Mouse (Mus musculus) E14TG2a.4 (cell line): ENCODE measurements around the gene Gprc5c.
A peak's percentile ranks its signal among the peaks of the same experiment; 100 is the strongest.

ENCODE experiments used
- H3K27me3 ChIP-seq: 2 replicates; pipeline ENCODE4 v1.6.1; 2014; ENCODE audit warnings: low read length, control low read depth; ENCODE audit not compliant: insufficient read depth
- H3K36me3 ChIP-seq: 2 replicates; pipeline ENCODE4 v1.6.1; 2014; ENCODE audit warnings: low read length, control low read depth; ENCODE audit not compliant: insufficient read depth
- H3K4me1 ChIP-seq: replicated peaks from 2 replicates; pipeline ENCODE4 v1.6.1; 2014; ENCODE audit warnings: low read depth, low read length, control low read depth
- H3K4me3 ChIP-seq: replicated peaks from 2 replicates; pipeline ENCODE4 v1.5.1; 2014; ENCODE audit warnings: mild to moderate bottlenecking, low read length
- H3K9me3 ChIP-seq: 2 replicates; pipeline ENCODE4 v1.6.1; 2014; ENCODE audit warnings: low read length, control low read depth
- CTCF ChIP-seq: conservative IDR thresholded peaks from 2 replicates; pipeline ENCODE4 v1.5.1; 2014; ENCODE audit warnings: low read length
- NANOG ChIP-seq: IDR thresholded peaks from 2 replicates; pipeline ENCODE4 v1.6.1; 2014; ENCODE audit warnings: borderline replicate concordance, low read length, mixed read lengths
- POU5F1 ChIP-seq: IDR thresholded peaks from 2 replicates; pipeline ENCODE4 v1.6.1; 2014; ENCODE audit warnings: low read length, borderline replicate concordance

Gene Gprc5c

GRCm38 (mm10) chr11:114868280-114868679 lies 17.3 kb downstream of the Gprc5c start:
- H3K9me3 ChIP-seq = no peaks in the 10 kb centered on the region
- H3K4me3 ChIP-seq = no peak overlapping the region
- no peaks in the 10 kb centered on the region for H3K27me3 ChIP-seq
- TF ChIP-seq NANOG = no peak
- peaks cover 5% of the 10 kb centered on the region; the same call in 1 of the 2 replicates for H3K36me3 ChIP-seq
- H3K4me1 ChIP-seq = peaks cover 58% of the 10 kb centered on the region

DNA sequence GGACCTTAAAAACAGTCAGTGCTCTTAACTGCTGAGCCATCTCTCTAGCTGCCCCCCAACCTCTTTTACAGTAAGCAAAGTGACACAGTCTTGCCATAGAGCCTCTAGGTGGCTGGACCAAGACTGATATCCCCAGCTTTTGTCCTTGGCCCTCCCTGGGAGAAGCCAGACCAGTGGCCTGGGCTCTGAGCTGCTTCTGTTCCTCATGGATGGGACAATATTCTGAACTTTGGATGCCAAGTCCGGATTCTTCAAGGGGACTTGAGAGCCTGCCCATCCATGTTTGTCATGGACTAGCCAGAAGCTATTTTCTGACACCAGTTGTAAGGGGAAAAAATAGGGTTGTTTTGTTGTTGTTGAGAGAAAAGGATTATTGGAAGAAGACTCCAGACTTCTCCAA lies 18.8 kb downstream of the Gprc5c start:
- no peaks in the 10 kb centered on the region; the same call in 1 of the 2 replicates for H3K36me3 ChIP-seq
- no peak for TF ChIP-seq NANOG
- H3K4me1 ChIP-seq = peaks cover 70% of the 10 kb centered on the region
- H3K4me3 ChIP-seq = no peak overlapping the region
- no peaks in the 10 kb centered on the region for H3K9me3 ChIP-seq
- no peaks in the 10 kb centered on the region for H3K27me3 ChIP-seq

DNA sequence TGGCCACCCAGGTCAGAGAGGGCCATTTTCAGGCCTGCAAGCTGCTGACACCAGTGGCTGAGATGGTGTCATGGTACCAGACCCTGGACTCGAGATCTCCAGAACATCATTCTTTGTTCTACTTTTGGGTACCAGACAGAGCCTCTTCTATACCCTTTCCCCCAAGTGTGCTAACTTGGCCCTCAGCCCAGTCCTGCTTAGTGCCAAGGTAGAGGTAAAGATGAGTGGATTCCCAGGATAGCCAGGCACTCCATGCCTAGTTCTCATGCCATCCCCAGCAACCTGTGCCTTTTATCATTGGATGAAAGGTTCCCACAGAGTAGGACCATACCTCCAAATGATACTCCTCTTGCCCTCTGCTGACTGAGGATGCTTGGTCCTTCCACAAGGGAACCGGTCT lies 20.6 kb downstream of the Gprc5c start:
- no peak for TF ChIP-seq CTCF
- TF ChIP-seq POU5F1 = no peak
- no peak for TF ChIP-seq NANOG
- H3K27me3 ChIP-seq = no peaks in the 10 kb centered on the region
- H3K36me3 ChIP-seq = no peaks in the 10 kb centered on the region; the same call in 1 of the 2 replicates
- no peak overlapping the region for H3K4me3 ChIP-seq
- peaks cover 84% of the 10 kb centered on the region for H3K4me1 ChIP-seq
- no peaks in the 10 kb centered on the region for H3K9me3 ChIP-seq

DNA sequence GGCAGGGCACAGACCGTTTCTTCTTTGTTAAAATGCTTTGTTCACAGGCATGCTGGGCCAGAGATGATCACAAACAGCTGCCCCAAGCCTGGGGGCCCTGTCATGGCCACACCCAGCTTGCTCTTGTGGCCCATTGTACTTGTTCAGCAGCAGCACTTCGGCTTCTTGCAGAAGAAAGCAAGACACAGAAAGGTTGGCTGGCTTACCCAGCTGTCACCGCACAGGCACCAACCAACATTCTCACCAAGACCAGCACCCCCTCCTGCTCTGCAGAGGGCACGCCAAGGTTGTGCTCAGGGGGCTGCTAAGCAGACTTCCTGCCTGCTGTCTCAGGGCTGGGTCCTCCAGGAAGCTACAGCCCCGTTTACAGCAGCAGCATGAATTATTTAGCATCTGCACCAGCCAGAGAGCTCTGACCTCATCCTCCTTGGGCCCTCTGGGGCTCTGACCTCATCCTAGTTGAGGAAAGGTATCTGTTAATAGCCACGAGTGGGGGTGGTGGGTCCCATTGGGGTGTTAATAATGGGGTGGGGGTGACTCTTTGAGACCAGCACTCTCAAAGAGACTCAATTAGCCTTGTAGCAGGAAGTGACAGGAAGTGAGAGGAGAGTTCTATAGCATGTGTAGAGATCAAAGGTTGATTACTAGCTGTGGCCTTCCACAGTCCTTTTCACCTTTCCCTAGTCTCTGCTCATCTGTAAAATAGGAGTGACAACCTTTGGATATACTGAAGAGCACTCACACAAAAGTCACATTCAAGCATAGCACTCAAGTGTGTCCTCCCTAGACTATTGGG lies 22.3 kb downstream of the Gprc5c start:
- Histone ChIP-seq H3K4me3 (peak overlapping the region; percentile 43), H3K9me3 (no peaks in the 10 kb centered on the region)

DNA sequence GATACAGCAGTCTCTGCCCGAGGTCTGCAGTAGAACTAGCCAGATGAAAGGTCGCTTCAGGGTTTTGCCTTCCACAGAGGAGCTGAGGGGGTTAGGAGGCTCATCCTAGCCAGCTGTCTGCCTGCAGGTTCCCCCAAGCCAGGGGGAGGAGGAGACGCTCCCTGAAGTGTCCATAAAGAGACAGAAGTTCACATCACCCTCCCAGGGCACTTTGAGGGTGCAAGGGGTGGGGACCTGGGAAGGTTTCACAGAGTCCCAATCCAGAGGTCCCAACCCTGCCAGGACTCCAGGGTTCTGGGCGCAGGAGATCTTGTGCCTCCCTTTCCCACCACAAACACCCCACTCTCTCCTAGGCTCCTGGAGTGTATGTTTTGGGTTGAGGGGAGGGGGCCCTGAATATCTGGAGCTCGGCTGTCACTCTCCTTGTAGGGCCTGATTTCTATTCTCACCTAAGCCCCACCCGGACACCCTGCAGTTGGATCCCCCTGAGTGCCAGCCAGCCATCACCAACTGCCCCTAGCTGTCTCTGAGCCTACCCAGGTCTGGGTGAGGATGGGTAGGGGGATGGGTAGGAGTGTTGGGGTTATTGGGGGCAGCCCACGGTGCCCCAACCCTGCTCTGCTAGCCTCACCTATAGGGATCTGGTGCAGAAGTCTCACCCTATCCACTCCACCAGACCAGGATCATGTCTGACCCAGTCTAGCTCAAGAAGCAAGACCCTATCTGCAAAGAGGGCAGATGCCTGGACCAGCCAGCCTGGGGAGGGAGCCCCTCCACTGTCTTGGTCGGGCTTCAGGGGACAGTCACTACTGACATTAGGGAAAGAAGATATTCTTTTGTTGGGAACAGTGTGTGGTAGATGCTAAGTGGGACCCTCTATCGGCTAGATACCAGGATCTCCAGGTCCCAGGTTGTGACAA lies 23.5 kb downstream of the Gprc5c start:
- no peaks in the 10 kb centered on the region; the same call in 1 of the 2 replicates for H3K36me3 ChIP-seq
- H3K4me3 ChIP-seq = peak overlapping the region; percentile 13
- H3K9me3 ChIP-seq = no peaks in the 10 kb centered on the region
- no peaks in the 10 kb centered on the region for H3K27me3 ChIP-seq
- H3K4me1 ChIP-seq = peaks cover 75% of the 10 kb centered on the region
- TF ChIP-seq POU5F1 (no peak), CTCF (no peak), NANOG (no peak)

More for the DNA sequence above, 22.3 kb downstream of the Gprc5c start:
- TF ChIP-seq NANOG (0 out of 2 replicates have a peak, but pooled peaks have one; percentile 25), CTCF (no peak), POU5F1 (no peak)
- no peaks in the 10 kb centered on the region for H3K27me3 ChIP-seq
- H3K4me1 ChIP-seq = peaks cover 86% of the 10 kb centered on the region
- H3K36me3 ChIP-seq = no peaks in the 10 kb centered on the region; the same call in 1 of the 2 replicates

DNA sequence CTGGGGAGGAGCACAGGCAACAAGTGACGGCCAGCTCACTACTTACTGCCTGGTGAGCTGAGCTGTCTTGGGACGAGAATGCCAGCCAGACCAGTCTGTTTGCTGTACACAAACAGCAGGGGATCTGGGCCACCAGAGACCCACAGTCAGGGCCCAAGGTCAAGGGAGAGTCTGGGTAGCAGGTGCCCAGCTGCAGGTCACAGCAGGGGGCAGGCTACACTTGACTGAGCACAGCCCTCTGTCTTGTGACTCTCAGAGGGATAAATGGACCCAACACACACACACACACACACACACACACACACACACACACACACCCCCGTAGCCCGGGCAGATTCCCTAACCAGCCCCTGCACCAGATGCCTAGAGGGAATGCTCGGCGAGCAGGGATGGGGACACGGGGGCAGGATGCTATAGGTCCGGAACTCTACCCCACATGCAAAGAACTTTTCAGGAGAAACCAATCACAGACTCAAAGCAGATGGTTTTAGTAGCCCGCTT lies 24.4 kb downstream of the Gprc5c start:
- peaks cover 75% of the 10 kb centered on the region for H3K4me1 ChIP-seq
- H3K4me3 ChIP-seq = 0 out of 2 replicates have a peak overlapping the region, but pooled peaks have one; percentile 29
- no peaks in the 10 kb centered on the region for H3K9me3 ChIP-seq
- no peaks in the 10 kb centered on the region for H3K27me3 ChIP-seq
- TF ChIP-seq CTCF (no peak), POU5F1 (no peak), NANOG (no peak)
- no peaks in the 10 kb centered on the region; the same call in 1 of the 2 replicates for H3K36me3 ChIP-seq

- no peaks in the 10 kb centered on the region for H3K9me3 ChIP-seq
- no peaks in the 10 kb centered on the region for H3K27me3 ChIP-seq
- TF ChIP-seq NANOG = no peak
- no peak for TF ChIP-seq CTCF
- no peak for TF ChIP-seq POU5F1
- H3K36me3 ChIP-seq = no peaks in the 10 kb centered on the region
- H3K4me1 ChIP-seq = peaks cover 75% of the 10 kb centered on the region
- no peak overlapping the region for H3K4me3 ChIP-seq
Measured at GRCm38 (mm10) chr11:114876176-114876575, 25.2 kb downstream of the Gprc5c start.

- Histone ChIP-seq H3K4me1 (peaks cover 71% of the 10 kb centered on the region), H3K4me3 (no peak overlapping the region), H3K9me3 (no peaks in the 10 kb centered on the region), H3K27me3 (no peaks in the 10 kb centered on the region), H3K36me3 (no peaks in the 10 kb centered on the region)
- no peak for TF ChIP-seq POU5F1
- no peak for TF ChIP-seq CTCF
- no peak for TF ChIP-seq NANOG
Measured at GRCm38 (mm10) chr11:114876621-114877020, 25.7 kb downstream of the Gprc5c start.
